Mouse (Mus musculus) liver, postnatal 0 days (tissue): Measurements from ENCODE around the gene Tsr1. TPM values are rescaled to one million over a fixed set of nuclear protein-coding genes. Genes with fewer than 3 reads are reported as not detected.
A peak's percentile ranks its signal among the peaks of the same experiment; 100 is the strongest.

Experiments used
- ATAC-seq: fragments of 200-750 bp; cut with Nextera tagmentation; 2 replicates; pipeline ENCODE4 v1.8.0; 2017; ENCODE audit warnings: mild to moderate bottlenecking, moderate library complexity
- DNase-seq: peaks from one replicate; pipeline ENCODE4 v3.0.0-alpha.2; 2016
- H3K27ac ChIP-seq: fragments of 300-500 bp; sonication (generic); 2 replicates; pipeline ENCODE4 v1.5.1; 2014; ENCODE audit warnings: antibody characterized with exemption, moderate library complexity, mild to moderate bottlenecking, low read depth
- H3K27me3 ChIP-seq: fragments of 300-500 bp; sonication (generic); 2 replicates; pipeline ENCODE4 v1.6.1; 2014; ENCODE audit warnings: low read length, control low read depth, mixed read lengths; ENCODE audit not compliant: insufficient read depth
- H3K36me3 ChIP-seq: fragments of 300-500 bp; sonication (generic); replicated peaks from 2 replicates; pipeline ENCODE4 v1.6.1; 2014; ENCODE audit warnings: mild to moderate bottlenecking, control low read depth, low read length, moderate library complexity, mixed read lengths; ENCODE audit not compliant: insufficient read depth
- H3K4me1 ChIP-seq: fragments of 300-500 bp; sonication (generic); 2 replicates; pipeline ENCODE4 v1.6.1; 2014; ENCODE audit warnings: antibody characterized with exemption, mild to moderate bottlenecking, control low read depth; ENCODE audit not compliant: insufficient read depth
- H3K4me2 ChIP-seq: fragments of 300-500 bp; sonication (generic); 2 replicates; pipeline ENCODE4 v1.6.1; 2014; ENCODE audit warnings: low read depth, mild to moderate bottlenecking, low read length, moderate library complexity, mixed read lengths
- H3K4me3 ChIP-seq: fragments of 300-500 bp; sonication (generic); 2 replicates; pipeline ENCODE4 v1.5.1; 2014; ENCODE audit warnings: low read depth, low read length
- H3K9ac ChIP-seq: fragments of 300-500 bp; sonication (generic); replicated peaks from 2 replicates; pipeline ENCODE4 v1.6.1; 2014; ENCODE audit warnings: mild to moderate bottlenecking, moderate library complexity
- H3K9me3 ChIP-seq: fragments of 300-500 bp; sonication (generic); 2 replicates; pipeline ENCODE4 v1.6.1; 2016; ENCODE audit warnings: mild to moderate bottlenecking, control low read depth, low read length, mixed read lengths
- CTCF ChIP-seq: sonication (generic); IDR thresholded peaks from 2 replicates; pipeline ENCODE4 v1.5.1; 2016; ENCODE audit warnings: antibody characterized with exemption, low read depth
- EP300 ChIP-seq: IDR thresholded peaks from 2 replicates; pipeline ENCODE4 v1.6.1; 2016; ENCODE audit warnings: antibody characterized with exemption, low read depth, mild to moderate bottlenecking
- WGBS: fragments of 180-500 bp; shearing (Covaris S2); extraction: QIAGEN DNeasy Blood & Tissue Kit; methylation state at CpG from one replicate; pipeline ENCODE4 v1.1.7; 2014; ENCODE audit not compliant: insufficient replicate concordance; 5-methylcytosine and 5-hydroxymethylcytosine counted together
- polyA plus RNA-seq: library from polyadenylated mRNA; unstranded; fragments of >200 nt; fragmentation: Nextera tagmentation; extraction: Ambion mirVana; gene quantifications from 2 replicates; pipeline ENCODE4 v1.2.1, GENCODE M21; 2015

Tsr1 gene
- polyA plus RNA-seq, 1 experiment from 2014 or later = 14.7 TPM

DNA sequence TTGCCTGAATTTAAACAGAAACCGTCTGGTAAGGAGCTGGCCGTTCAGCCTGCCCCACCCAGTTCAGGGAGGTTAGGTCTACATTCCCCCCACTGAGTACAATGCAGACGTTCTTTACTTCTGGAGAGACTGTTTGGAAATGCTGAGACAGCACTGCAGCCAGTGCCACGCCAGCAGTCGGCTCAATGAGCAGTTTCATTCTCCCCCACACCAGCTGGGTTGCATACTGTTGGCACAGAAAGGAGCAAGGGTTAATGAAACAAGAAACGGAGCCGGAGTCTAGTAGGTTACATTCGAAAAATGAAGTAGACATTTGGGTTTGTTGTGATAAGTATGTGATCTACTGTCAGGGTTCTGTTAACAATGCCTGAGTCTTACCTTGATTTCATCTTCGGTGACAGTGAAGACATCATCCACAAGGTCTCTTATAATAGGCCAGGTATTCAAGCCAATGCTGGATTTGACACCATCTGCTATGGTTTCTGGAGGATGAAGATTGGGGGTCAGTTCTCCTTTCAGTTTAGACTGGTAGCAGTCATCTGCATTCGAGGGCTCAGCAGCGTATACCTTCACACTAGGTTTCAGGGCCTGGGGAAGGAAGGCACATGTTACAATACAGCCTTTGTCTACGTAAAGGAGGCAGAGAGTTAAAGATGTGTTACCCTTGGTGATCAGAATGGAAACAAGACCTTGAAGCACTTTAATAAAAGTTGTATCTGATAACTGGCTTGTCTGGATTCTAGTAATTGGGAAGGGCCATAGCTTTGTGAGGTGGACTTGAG, 10.9 kb downstream of the Tsr1 start:
- Histone ChIP-seq H3K36me3 (peaks cover 54% of the 10 kb centered on the region), H3K4me3 (no peak overlapping the region), H3K4me2 (no peak overlapping the region), H3K4me1 (no peaks in the 10 kb centered on the region), H3K9me3 (no peaks in the 10 kb centered on the region), H3K27me3 (no peaks in the 10 kb centered on the region), H3K27ac (no peak overlapping the region), H3K9ac (no peak overlapping the region)
- TF ChIP-seq EP300 (no peak), CTCF (no peak)
- ATAC-seq = no peak
- DNase-seq = no peak
- WGBS = 80% methylated on average over 12 of the region's 12 CpGs

- ATAC-seq (no peak), DNase-seq (no peak)
- 73% methylated on average over 4 of the region's 4 CpGs for WGBS
- H3K9ac ChIP-seq = no peak overlapping the region
- no peak overlapping the region for H3K4me2 ChIP-seq
- H3K27me3 ChIP-seq = no peaks in the 10 kb centered on the region
- no peak overlapping the region for H3K27ac ChIP-seq
- H3K9me3 ChIP-seq = no peaks in the 10 kb centered on the region
- TF ChIP-seq EP300 = no peak
- no peak for TF ChIP-seq CTCF
- H3K4me1 ChIP-seq = no peaks in the 10 kb centered on the region
- peaks cover 43% of the 10 kb centered on the region for H3K36me3 ChIP-seq
- no peak overlapping the region for H3K4me3 ChIP-seq
Observed at GRCm38 (mm10) chr11:74909978-74910377, 12.1 kb downstream of the Tsr1 start.

- Histone ChIP-seq H3K4me1 (no peaks in the 10 kb centered on the region), H3K9ac (no peak overlapping the region), H3K9me3 (no peaks in the 10 kb centered on the region), H3K27me3 (no peaks in the 10 kb centered on the region), H3K4me2 (no peak overlapping the region), H3K36me3 (peaks cover 18% of the 10 kb centered on the region), H3K4me3 (no peak overlapping the region), H3K27ac (no peak overlapping the region)
- 68% methylated on average over 3 of the region's 3 CpGs for WGBS
- ATAC-seq (no peak), DNase-seq (no peak)
- TF ChIP-seq CTCF (no peak), EP300 (no peak)
Observed at GRCm38 (mm10) chr11:74912492-74912891, 14.6 kb downstream of the Tsr1 start.

- Histone ChIP-seq H3K27me3 (no peaks in the 10 kb centered on the region), H3K4me3 (no peak overlapping the region), H3K4me1 (peaks cover 3% of the 10 kb centered on the region; the same call in 1 of the 2 replicates), H3K4me2 (no peak overlapping the region), H3K27ac (no peak overlapping the region), H3K9ac (no peak overlapping the region), H3K9me3 (no peaks in the 10 kb centered on the region), H3K36me3 (no peaks in the 10 kb centered on the region)
- WGBS = 81% methylated on average over 6 of the region's 6 CpGs
- TF ChIP-seq CTCF (no peak), EP300 (no peak)
- DNase-seq = no peak
- no peak for ATAC-seq
Observed at GRCm38 (mm10) chr11:74919249-74919648, 21.4 kb downstream of the Tsr1 start.

DNA sequence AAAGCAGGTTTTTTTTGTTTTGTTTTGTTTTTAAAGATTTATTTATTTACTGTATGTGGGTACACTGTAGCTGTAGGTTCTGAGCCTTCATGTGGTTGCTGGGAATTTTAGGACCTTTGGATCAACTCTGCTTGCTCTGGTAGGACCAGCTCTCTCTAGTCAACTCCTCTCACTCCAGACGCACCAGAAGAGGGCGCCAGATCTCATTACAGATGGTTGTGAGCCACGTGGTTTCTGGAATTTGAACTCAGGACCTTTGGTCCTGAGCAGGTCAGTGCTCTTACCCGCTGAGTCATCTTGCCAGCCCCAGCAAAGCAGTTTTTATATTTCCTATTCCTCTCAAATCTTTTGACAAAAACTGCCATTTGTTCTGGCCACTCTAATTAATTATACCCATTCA, 26.3 kb downstream of the Tsr1 start:
- H3K9ac ChIP-seq = no peak overlapping the region
- H3K4me2 ChIP-seq = peak overlapping the region; percentile 87; the same call in 1 of the 2 replicates
- no peak overlapping the region for H3K27ac ChIP-seq
- no peaks in the 10 kb centered on the region; the same call in 1 of the 2 replicates for H3K36me3 ChIP-seq
- WGBS = 53% methylated on average over 4 of the region's 4 CpGs
- no peak overlapping the region for H3K4me3 ChIP-seq
- H3K4me1 ChIP-seq = peaks cover 19% of the 10 kb centered on the region
- DNase-seq (peak; percentile 60), ATAC-seq (no peak)
- 0 out of 2 replicates have a peak, but pooled peaks have one; percentile 14 for TF ChIP-seq EP300
- peak; percentile 69 for TF ChIP-seq CTCF
- H3K27me3 ChIP-seq = no peaks in the 10 kb centered on the region
- H3K9me3 ChIP-seq = no peaks in the 10 kb centered on the region

- WGBS = under 1% methylated on average over 73 of the region's 88 CpGs
- peak; percentile 99 for DNase-seq
Observed at GRCm38 (mm10) chr11:74925577-74926387, 27.9 kb downstream of the Tsr1 start, which contains the start of the genes Smg6 and Srr. Gene Smg6, plus strand, starts transcription at chr11:74925823. Gene Srr, minus strand, starts transcription at chr11:74925948.

More at GRCm38 (mm10) chr11:74925577-74926387, 27.9 kb downstream of the Tsr1 start, which contains the start of the genes Smg6 and Srr:
- peak within 1 kb of the TSS; percentile 96 for H3K27ac ChIP-seq
- H3K4me1 ChIP-seq = peaks cover 20% of the 10 kb centered on the region
- peak within 1 kb of the TSS; percentile 92 for H3K9ac ChIP-seq
- peaks cover 6% of the 10 kb centered on the region for H3K36me3 ChIP-seq
- peak within 1 kb of the TSS; percentile 87 for H3K4me2 ChIP-seq
- peak; percentile 94 for ATAC-seq
- peak within 1 kb of the TSS; percentile 85 for H3K4me3 ChIP-seq
- TF ChIP-seq CTCF (peak; percentile 16; the same call in 1 of the 2 replicates), EP300 (no peak)
- no peaks in the 10 kb centered on the region for H3K27me3 ChIP-seq
- H3K9me3 ChIP-seq = no peaks in the 10 kb centered on the region
